Mouse (Mus musculus): ENCODE data around the gene Icosl.

- TF ChIP-seq CTCF (IDR thresholded peaks at IDR 0.05; ENCODE audit: control insufficient read depth, insufficient read depth, low read length) (no peak), POLR2A (IDR thresholded peaks at IDR 0.05; ENCODE audit: borderline replicate concordance, control insufficient read depth, low read depth, low read length) (no peak)
Measured at GRCm38 (mm10) chr10:78057056-78057455, 12.0 kb upstream of the Icosl start.

Measured in bone marrow, adult 2 months (tissue).